Mouse (Mus musculus): ENCODE results near the gene Klk1b16. TPM values are rescaled to one million over a fixed set of nuclear protein-coding genes. Genes with fewer than 3 reads are reported as not detected.
"Not testable (repeated sequence)": the region's sequence is repeated elsewhere in the genome, so short reads cannot be mapped to it uniquely, and the experiment has no call there.

Gene Klk1b16
- total RNA-seq (2017) = not detected in 2 replicates

GRCm38 (mm10) chr7:44136467-44136866 lies at the start of gene Klk1b16:
TSS of gene Klk1b16 (plus strand) at chr7:44136767.
- no peak for ATAC-seq (replicated peaks; ENCODE audit: low read depth, poor library complexity, severe bottlenecking)

GRCm38 (mm10) chr7:44096111-44096510 lies 40.5 kb upstream of the Klk1b16 start:
- ATAC-seq (replicated peaks; ENCODE audit: low read depth, poor library complexity, severe bottlenecking) = no peak

DNA sequence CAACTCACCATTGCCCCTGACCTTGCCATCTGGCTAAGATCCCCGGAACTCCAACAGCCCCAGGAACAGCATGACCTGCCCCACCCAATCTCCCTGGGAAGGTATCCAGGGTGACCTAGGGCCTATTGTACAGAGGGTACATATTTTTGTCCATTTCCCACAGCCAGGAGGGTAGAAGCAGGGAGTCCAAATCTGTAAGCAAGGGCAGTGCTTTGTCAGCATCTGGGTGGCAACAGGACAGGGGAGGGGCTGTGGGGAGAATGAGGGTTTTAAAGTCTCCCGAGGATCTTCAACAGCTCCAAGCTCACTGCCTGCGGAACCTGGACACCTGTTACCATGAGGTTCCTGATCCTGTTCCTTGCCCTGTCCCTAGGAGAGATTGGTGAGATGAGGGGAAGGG lies 34.5 kb upstream of the Klk1b16 start, which contains the start of gene Klk1b21:
Gene Klk1b21 (plus strand): TSS at position 301 of the 400 bp plus-strand sequence.
- ATAC-seq (replicated peaks; ENCODE audit: low read depth, poor library complexity, severe bottlenecking) = not testable (repeated sequence)

GRCm38 (mm10) chr7:44112373-44112772 lies 24.2 kb upstream of the Klk1b16 start, which contains the start of gene Klk1b22:
TSS of gene Klk1b22 (plus strand) at chr7:44112673.
- no peak for ATAC-seq (replicated peaks; ENCODE audit: low read depth, poor library complexity, severe bottlenecking)

GRCm38 (mm10) chr7:44123445-44123844 lies 13.1 kb upstream of the Klk1b16 start:
- ATAC-seq (replicated peaks; ENCODE audit: low read depth, poor library complexity, severe bottlenecking) = no peak

- ATAC-seq (replicated peaks; ENCODE audit: low read depth, poor library complexity, severe bottlenecking) = no peak
Measured at GRCm38 (mm10) chr7:44179299-44180045, 42.9 kb downstream of the Klk1b16 start.

DNA sequence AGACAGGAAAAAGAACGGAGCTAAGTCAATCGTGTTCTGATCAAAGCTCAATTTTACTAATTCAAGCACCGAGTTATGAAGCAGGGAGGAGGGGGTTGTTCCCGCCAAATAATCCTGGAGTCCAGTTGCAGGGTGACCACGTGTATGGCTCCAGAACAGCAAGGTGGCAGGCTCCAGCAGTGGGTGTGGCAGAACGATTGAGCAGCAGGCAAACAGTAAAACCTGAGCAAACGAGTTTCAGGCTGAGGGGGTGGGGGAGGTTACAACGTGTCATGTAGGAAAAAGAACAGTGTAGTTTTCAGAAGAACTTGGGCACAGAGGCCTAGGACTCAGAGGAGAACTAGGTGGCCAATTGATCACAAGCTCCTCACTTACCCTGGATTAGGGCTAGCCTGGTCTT lies 49.9 kb downstream of the Klk1b16 start:
- ATAC-seq (replicated peaks; ENCODE audit: low read depth, poor library complexity, severe bottlenecking) = not testable (repeated sequence)

DNA sequence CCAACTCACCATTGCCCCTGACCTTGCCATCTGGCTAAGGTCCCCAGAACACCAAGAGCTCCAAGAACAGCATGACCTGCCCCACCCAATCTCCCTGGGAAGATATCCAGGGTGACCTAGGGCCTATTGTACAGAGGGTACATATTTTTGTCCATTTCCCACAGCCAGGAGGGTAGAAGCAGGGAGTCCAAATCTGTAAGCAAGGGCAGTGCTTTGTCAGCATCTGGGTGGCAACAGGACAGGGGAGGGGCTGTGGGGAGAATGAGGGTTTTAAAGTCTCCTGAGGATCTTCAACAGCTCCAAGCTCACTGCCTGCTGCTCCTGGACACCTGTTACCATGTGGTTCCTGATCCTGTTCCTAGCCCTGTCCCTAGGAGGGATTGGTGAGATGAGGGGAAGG lies 51.4 kb downstream of the Klk1b16 start, which contains the start of gene Klk1b24:
Gene Klk1b24 (plus strand): TSS at position 301 of the 400 bp plus-strand sequence.
- ATAC-seq (replicated peaks; ENCODE audit: low read depth, poor library complexity, severe bottlenecking) = not testable (repeated sequence)

Other genes starting within 250 kb of the Klk1b16 start
- not detected in 2 replicates for gene Klk15, start 203.0 kb upstream of the Klk1b16 start, total RNA-seq (2017)
- gene Klk1b8, start 186.1 kb upstream of the Klk1b16 start, total RNA-seq (2017) = not detected in 2 replicates
- gene Klk1b1, start 170.0 kb upstream of the Klk1b16 start, total RNA-seq (2017) = not detected in 2 replicates
- not detected in 2 replicates for gene Klk1b9, start 160.7 kb upstream of the Klk1b16 start, total RNA-seq (2017)
- gene Klk1b11, start 140.9 kb upstream of the Klk1b16 start, total RNA-seq (2017) = not detected in 2 replicates
- not detected in 2 replicates for gene Klk1b26, start 124.6 kb upstream of the Klk1b16 start, total RNA-seq (2017)
- gene Klk1b27, start 84.5 kb upstream of the Klk1b16 start, total RNA-seq (2017) = not detected in 2 replicates
- not detected in 2 replicates for gene Klk1b21, start 34.4 kb upstream of the Klk1b16 start, total RNA-seq (2017)
- gene Klk1b22, start 24.1 kb upstream of the Klk1b16 start, total RNA-seq (2017) = not detected in 2 replicates
- gene Klk1b24, start 51.5 kb downstream of the Klk1b16 start, total RNA-seq (2017) = not detected in 2 replicates
- gene Klk1b3, start 61.4 kb downstream of the Klk1b16 start, total RNA-seq (2017) = not detected in 2 replicates
- gene Klk1b4, start 70.7 kb downstream of the Klk1b16 start, total RNA-seq (2017) = not detected in 2 replicates
- not detected in 2 replicates for gene Klk1b5, start 79.2 kb downstream of the Klk1b16 start, total RNA-seq (2017)
- gene Klk1, start 88.6 kb downstream of the Klk1b16 start, total RNA-seq (2017) = not detected in 2 replicates
- gene Gm36864, start 99.4 kb downstream of the Klk1b16 start, total RNA-seq (2017) = not detected in 2 replicates
- gene 1700028J19Rik, start 109.9 kb downstream of the Klk1b16 start, total RNA-seq (2017) = 0.55 and 0.73 TPM in 2 replicates
- 97.3 and 107 TPM in 2 replicates for gene 2410002F23Rik, start 110.0 kb downstream of the Klk1b16 start, total RNA-seq (2017)
- gene Acp4, start 120.6 kb downstream of the Klk1b16 start, total RNA-seq (2017) = not detected in 2 replicates
- gene Gm15517, start 124.7 kb downstream of the Klk1b16 start, total RNA-seq (2017) = not detected in 2 replicates
- 2.7 and 5.5 TPM in 2 replicates for gene Clec11a, start 170.1 kb downstream of the Klk1b16 start, total RNA-seq (2017)
- not detected in 2 replicates for gene Shank1, start 173.5 kb downstream of the Klk1b16 start, total RNA-seq (2017)
- gene Syt3, start 247.3 kb downstream of the Klk1b16 start, total RNA-seq (2017) = 0.58 and 0.64 TPM in 2 replicates
- gene 1700008O03Rik, start 249.1 kb downstream of the Klk1b16 start, total RNA-seq (2017) = 0.78 TPM in 1 of 2 replicates, not detected in the other